Mouse (Mus musculus) telencephalon, adult 2 months (tissue): ENCODE results near the gene Spdye4a.
A peak's percentile ranks its signal among the peaks of the same experiment; 100 is the strongest.

Experiments used
- DNase-seq: peaks from one replicate; pipeline ENCODE4 v3.0.0-alpha.2; 2011; ENCODE audit warnings: low read depth, low spot score

Gene Spdye4a

GRCm38 (mm10) chr5:143226790-143227189, at the start of gene Spdye4a:
Gene Spdye4a, minus strand, starts transcription at chr5:143226890.
- no peak for DNase-seq

GRCm38 (mm10) chr5:143275761-143276160, 49.1 kb upstream of the Spdye4a start:
- no peak for DNase-seq

DNA sequence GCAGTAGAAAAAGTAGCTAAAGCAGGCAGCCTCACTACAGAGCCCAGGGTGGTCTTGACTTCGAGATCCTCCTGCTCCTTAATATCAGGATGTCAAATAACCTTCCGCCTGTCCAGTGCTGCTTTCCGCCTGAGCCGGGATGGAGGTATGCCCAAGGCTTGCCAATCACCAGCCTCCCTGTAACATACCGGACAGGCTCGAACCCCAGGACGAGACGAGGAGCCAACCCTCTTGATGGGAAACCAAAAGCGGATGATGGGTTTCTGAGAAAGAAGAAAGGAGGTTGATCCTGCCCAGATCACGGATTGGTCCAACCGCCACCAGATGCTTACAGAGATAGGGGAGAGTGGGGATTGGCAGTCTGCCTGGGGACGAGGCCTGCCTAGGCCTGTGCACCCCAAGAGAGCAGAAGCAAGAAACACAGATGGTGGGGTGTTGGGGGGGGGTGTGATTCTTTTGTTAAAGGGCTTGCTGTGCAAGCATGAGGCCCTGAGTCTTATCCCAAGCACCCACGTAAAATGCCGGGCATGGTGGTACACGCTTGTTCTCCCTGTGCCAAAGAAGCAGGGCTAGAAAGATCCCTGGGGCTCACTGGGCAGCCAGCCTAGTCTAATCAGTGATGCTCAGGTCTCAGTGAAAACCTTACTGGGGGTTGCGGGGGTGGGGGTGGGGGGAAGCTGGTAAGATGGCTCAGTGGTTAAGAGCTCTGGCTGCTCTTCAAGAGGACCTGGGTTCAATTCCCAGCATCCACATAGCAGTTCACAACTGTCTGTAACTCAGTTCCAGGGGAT, 46.0 kb upstream of the Spdye4a start:
- DNase-seq = no peak

- no peak for DNase-seq
These were observed 45.4 kb upstream of the Spdye4a start for GRCm38 (mm10) chr5:143272108-143272507.

GRCm38 (mm10) chr5:143271642-143272041, 45.0 kb upstream of the Spdye4a start:
- DNase-seq = peak; percentile 65

DNA sequence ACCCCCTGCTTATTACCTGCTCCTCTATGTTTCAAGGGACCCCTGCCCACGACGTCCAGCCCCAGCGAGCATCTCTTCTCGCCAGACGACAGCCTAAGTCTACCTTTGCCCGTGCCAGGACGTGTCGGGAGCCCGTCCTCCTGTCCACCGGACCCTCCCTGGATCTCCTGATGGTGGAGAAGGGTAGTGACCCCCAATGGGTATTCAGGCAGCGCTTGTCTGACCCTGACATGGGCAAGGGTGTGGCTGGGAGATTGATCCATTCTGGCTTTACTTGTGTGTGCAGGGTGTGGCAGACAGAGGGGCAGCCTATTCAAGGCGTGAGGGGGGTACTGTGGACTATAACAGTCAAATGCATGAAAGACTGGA, 43.4 kb upstream of the Spdye4a start:
- DNase-seq = no peak

DNA sequence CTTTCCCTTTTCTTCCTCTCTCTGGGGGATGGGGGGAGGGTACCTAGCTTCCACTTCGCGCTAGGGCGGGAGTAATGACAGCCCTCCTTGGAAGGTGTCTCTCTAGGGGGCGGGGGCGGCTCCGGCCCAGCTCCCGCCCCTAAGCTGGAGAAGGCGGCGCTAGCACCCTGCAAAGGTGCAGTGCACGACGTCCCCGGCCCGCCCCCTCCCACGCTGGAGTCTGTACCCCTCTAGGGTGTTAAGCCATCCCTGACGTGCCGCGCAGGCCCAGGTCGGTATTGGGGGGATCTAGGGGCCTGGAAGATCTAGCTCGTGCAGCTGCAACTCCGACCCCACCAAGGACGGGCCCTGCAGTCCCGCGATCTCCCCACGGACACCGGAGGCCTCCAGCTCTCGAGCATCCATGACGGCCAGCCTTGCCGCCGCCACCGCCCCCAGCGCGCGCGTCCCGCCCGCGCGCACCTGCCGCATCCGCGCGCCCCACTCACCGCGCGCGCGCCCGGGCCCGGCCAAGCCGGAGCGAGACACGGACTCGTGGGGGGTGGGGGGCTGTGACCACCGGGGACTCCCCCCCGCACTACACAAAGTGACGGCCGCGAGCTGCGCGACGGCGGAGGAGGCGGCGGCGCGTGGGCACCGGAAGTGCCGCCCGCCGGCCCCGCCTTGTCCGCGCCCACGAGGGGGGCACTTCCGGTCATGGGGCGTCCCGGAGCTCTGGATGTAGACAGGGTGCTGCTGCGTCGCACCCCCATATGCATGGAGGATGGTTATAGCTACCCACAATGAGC, 42.9 kb upstream of the Spdye4a start, which contains the start of gene Zfp316:
Gene Zfp316 (minus strand): TSS at position 660 of the 788 bp plus-strand sequence.
- peak; percentile 58 for DNase-seq

- DNase-seq = no peak
These were observed 42.3 kb upstream of the Spdye4a start for GRCm38 (mm10) chr5:143268985-143269362.

DNA sequence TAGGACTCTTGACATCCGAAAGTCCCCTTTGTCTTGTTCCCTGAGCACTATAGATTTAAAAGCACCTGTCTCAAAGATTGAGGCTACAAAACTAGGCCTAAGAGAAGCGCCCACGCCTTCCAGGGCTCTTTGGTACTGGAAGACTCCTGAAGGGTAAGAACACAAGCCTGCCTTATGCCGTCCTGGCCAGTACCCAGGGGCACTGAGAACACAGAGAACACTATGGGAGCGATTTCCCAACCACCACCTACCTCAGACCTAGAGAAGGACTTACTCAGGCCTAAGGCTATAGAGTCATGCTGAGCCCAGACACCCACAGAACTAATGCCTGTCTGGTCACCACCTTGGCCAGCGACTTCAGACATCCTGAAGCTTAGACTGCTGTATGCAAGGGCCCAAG, 40.1 kb upstream of the Spdye4a start:
- DNase-seq = no peak

GRCm38 (mm10) chr5:143265409-143265808, 38.7 kb upstream of the Spdye4a start:
- DNase-seq = no peak

DNA sequence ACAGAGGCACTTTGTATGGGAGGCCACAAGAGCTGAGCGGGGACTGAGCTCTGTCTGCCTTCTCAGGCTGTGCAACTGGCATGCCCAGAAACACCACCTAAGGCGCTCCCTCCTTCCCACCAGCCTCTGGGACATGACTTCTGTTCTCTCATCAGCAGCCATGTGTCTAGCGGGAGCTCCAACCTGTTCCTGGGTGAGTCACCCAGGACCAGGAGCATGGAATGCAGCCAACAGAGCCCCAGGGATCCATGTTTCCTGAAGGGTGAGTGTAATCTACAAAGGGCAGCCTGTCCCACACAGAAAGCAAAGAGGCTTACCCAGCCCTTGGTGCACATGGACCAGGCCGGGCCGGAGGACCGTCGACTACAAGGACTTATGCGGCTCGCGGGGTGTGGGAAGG, 38.0 kb upstream of the Spdye4a start:
- no peak for DNase-seq

DNA sequence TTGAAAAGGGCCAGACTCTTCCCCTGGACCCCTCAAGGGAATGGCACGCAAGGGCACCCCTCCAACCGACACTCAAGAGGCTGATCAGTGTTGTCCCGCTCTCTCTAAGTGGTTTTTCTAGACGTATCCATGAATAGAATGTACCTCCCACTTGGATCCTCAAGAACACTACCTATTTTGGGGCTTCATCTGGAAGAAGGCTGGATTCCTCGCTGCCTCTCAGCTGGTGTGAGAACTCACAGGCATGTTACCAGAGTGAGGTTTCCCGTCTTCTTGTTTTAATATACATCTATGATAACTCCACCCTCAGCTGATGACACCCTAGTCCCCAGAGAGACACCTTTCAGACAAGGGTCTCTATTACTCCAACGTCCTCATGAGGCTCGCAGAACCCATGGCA, 34.9 kb upstream of the Spdye4a start:
- peak; percentile 80 for DNase-seq

GRCm38 (mm10) chr5:143255802-143256201, 29.1 kb upstream of the Spdye4a start:
- DNase-seq = no peak

DNA sequence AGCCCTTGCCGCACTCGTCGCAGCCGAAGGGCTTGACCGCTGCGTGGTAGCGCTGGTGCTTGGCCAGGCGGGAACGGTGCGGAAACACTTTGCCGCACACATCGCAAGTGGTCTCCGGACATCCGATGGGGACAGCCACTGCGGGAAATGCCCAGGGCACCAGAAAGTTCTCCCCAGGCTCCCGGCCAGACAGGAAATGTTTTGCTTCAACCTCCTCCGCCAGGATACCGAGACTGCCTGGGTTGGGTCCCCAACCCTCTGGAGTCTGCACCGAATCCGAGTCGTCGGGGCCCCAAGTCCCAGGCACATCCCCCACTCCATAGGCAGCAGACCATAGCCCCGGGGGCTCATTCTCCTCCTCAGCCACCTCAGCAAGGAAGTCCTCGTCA, 28.4 kb upstream of the Spdye4a start:
- DNase-seq = no peak

GRCm38 (mm10) chr5:143254487-143255130, 27.9 kb upstream of the Spdye4a start:
- no peak for DNase-seq

DNA sequence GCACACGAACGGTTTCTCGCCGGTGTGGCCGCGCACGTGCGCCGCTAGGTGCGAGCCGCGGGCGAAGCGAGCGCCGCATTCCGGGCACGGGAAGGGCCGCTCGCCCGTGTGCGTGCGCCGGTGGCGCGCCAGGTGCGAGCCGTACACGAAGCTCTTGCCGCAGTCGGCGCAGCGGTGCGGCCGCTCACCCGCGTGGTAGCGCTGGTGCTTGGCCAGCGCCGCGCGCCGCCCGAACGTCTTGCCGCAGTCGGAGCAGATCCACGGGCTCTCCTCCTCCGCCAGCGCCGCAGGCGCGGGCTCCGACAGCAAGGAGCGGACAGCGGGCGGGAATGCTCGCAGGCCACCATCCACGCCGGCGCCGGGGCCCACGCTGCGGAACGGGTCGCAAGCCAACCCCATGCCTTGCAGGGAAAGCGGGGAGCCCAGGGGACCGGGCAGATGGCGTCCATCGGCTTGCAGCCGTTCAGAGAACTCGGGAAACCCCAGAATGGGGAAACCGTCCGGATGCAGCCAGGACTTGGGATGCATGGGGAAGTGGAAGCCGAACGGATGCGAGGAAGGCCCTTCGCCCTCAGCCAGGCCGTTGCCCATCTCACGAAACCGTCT, 27.3 kb upstream of the Spdye4a start:
- DNase-seq = no peak

DNA sequence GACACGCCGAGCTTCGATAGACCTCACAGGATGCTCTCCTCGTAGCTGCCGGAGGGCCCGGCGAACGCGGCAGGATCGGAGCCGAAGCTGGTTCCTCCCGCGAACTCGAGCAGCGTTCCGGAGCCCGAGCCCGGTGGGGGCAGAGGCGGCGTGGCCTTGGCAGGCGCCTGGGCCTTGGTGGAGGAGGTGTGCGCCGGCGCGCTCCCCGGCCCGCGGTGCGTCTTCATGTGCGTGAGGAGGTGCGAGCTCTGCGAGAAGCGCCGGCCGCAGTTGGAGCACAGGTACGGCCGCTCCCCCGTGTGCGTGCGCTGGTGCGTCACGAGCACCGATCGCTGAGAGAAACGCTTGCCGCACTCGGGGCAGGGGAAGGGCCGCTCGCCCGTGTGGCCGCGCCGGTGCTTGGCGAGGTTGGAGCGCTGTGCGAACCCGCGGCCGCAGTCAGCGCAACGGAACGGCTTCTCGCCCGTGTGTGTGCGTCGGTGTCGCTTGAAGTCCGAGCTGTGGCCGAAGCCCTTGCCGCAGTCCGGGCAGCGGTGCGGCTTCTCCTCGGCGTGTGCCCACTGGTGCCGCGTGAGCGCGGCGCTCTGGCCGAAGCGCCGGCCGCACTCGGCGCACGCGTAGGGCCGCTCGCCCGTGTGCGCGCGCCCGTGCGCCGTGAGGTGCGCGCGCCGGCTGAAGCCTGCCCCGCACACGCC, 26.6 kb upstream of the Spdye4a start:
- no peak for DNase-seq

DNA sequence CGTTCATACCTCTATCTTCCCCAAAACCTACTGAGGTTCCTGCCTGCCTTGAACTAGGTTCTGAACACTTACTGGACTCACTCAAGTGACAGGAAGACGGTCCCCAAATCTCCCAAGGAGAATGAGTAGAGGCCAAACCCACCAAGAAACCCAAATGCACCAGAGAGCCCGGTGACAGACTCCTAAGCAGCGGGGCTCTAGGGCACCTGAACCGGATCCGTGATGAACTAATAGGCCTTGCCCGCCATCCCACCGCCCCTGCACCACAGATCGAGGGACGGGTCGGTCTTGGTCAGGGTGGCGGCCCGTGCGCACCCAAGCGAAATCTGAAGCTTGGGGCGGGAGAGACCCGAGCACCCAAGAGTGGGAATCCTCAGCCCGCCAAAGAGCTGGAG, 26.1 kb upstream of the Spdye4a start:
- DNase-seq = no peak

- DNase-seq = no peak
These were observed 25.3 kb upstream of the Spdye4a start for GRCm38 (mm10) chr5:143252039-143252438.

GRCm38 (mm10) chr5:143244926-143245325, 18.2 kb upstream of the Spdye4a start:
- no peak for DNase-seq

- no peak for DNase-seq
These were observed 9.3 kb upstream of the Spdye4a start for GRCm38 (mm10) chr5:143236036-143236435.
